Mouse (Mus musculus) hindbrain, embryonic 10.5 days (tissue): ENCODE data around the gene Cyp2s1. TPM values are rescaled to one million over a fixed set of nuclear protein-coding genes. Genes with fewer than 3 reads are reported as not detected.

Experiments
- DNase-seq: peaks from one replicate; pipeline ENCODE4 v3.0.0-alpha.2; 2017; ENCODE audit warnings: low spot score
- H3K27ac ChIP-seq: fragments of 300-500 bp; sonication (generic); 2 replicates; pipeline ENCODE4 v1.5.1; 2016; ENCODE audit warnings: mild to moderate bottlenecking, moderate library complexity
- H3K27me3 ChIP-seq: fragments of 300-500 bp; sonication (generic); 2 replicates; pipeline ENCODE4 v1.6.1; 2016; ENCODE audit warnings: mild to moderate bottlenecking; ENCODE audit not compliant: poor library complexity, insufficient read depth, severe bottlenecking
- H3K36me3 ChIP-seq: fragments of 300-500 bp; sonication (generic); 2 replicates; pipeline ENCODE4 v1.6.1; 2016; ENCODE audit warnings: mild to moderate bottlenecking, moderate library complexity
- H3K4me1 ChIP-seq: fragments of 300-500 bp; sonication (generic); replicated peaks from 2 replicates; pipeline ENCODE4 v1.6.1; 2016; ENCODE audit warnings: mild to moderate bottlenecking
- H3K4me3 ChIP-seq: fragments of 300-500 bp; sonication (generic); 2 replicates; pipeline ENCODE4 v1.5.1; 2016; ENCODE audit warnings: mild to moderate bottlenecking, moderate library complexity
- H3K9me3 ChIP-seq: fragments of 300-500 bp; sonication (generic); 2 replicates; pipeline ENCODE4 v1.6.1; 2016; ENCODE audit warnings: mild to moderate bottlenecking, moderate library complexity
- WGBS: fragments of 180-500 bp; shearing (Covaris S2); methylation state at CpG from one replicate; pipeline ENCODE4 v1.1.7; 2016; 5-methylcytosine and 5-hydroxymethylcytosine counted together
- polyA plus RNA-seq: library from polyadenylated mRNA; unstranded; fragments of >200 nt; fragmentation: Nextera tagmentation; extraction: Ambion mirVana; gene quantifications from 2 replicates; pipeline ENCODE4 v1.2.1, GENCODE M21; 2016

The Cyp2s1 gene
- polyA plus RNA-seq, 1 experiment from 2014 or later: 0.44 TPM

DNA sequence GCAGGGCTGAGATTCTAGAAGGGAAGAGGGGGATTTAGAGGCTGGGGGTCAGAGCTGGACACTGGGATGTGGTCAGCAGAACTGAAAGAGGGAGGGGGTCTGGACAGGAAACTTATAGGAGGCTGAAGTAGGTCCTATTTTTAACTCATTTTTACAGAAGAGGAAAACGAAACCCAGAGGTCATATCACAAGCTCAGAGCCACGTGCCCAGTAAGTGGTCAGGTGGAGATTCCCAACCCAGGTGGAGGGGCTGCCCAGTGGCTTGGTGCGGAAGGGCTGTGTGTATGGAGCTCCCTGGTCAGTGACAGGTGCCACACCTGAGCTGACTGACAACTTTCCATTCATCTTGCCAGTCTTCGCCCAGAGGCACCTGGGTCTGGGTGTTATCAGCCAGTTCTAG, 29.7 kb downstream of the Cyp2s1 start:
- Histone ChIP-seq H3K27me3 (peaks cover 17% of the 10 kb centered on the region; the same call in 1 of the 2 replicates), H3K9me3 (no peaks in the 10 kb centered on the region), H3K27ac (0 out of 2 replicates have a peak overlapping the region, but pooled peaks have one; percentile 86), H3K4me3 (peak overlapping the region; percentile 65; the same call in 1 of the 2 replicates), H3K36me3 (no peaks in the 10 kb centered on the region), H3K4me1 (peaks cover 32% of the 10 kb centered on the region)
- WGBS: 71% methylated on average over 4 of the region's 4 CpGs
- DNase-seq: no peak

- H3K27ac ChIP-seq: no peak overlapping the region
- H3K36me3 ChIP-seq: no peaks in the 10 kb centered on the region
- no peaks in the 10 kb centered on the region for H3K9me3 ChIP-seq
- H3K27me3 ChIP-seq: peaks cover 17% of the 10 kb centered on the region; the same call in 1 of the 2 replicates
- no peak overlapping the region for H3K4me3 ChIP-seq
- H3K4me1 ChIP-seq: peaks cover 45% of the 10 kb centered on the region
- no peak for DNase-seq
- 77% methylated on average over 4 of the region's 4 CpGs for WGBS
Observed at GRCm38 (mm10) chr7:25785752-25786151, 31.0 kb downstream of the Cyp2s1 start.

- no peak overlapping the region for H3K27ac ChIP-seq
- no peak overlapping the region for H3K4me3 ChIP-seq
- WGBS: 48% methylated on average over 1 of the region's 1 CpGs
- peaks cover 14% of the 10 kb centered on the region; the same call in 1 of the 2 replicates for H3K27me3 ChIP-seq
- no peaks in the 10 kb centered on the region for H3K36me3 ChIP-seq
- peaks cover 48% of the 10 kb centered on the region for H3K4me1 ChIP-seq
- no peaks in the 10 kb centered on the region for H3K9me3 ChIP-seq
- no peak for DNase-seq
Observed at GRCm38 (mm10) chr7:25784808-25785207, 31.9 kb downstream of the Cyp2s1 start.

GRCm38 (mm10) chr7:25783746-25784145, 33.0 kb downstream of the Cyp2s1 start:
- H3K4me3 ChIP-seq: no peak overlapping the region
- H3K27me3 ChIP-seq: peaks cover 9% of the 10 kb centered on the region; the same call in 1 of the 2 replicates
- no peak overlapping the region for H3K27ac ChIP-seq
- WGBS: 71% methylated on average over 8 of the region's 8 CpGs
- H3K36me3 ChIP-seq: no peaks in the 10 kb centered on the region
- DNase-seq: no peak
- no peaks in the 10 kb centered on the region for H3K9me3 ChIP-seq
- peaks cover 41% of the 10 kb centered on the region for H3K4me1 ChIP-seq

DNA sequence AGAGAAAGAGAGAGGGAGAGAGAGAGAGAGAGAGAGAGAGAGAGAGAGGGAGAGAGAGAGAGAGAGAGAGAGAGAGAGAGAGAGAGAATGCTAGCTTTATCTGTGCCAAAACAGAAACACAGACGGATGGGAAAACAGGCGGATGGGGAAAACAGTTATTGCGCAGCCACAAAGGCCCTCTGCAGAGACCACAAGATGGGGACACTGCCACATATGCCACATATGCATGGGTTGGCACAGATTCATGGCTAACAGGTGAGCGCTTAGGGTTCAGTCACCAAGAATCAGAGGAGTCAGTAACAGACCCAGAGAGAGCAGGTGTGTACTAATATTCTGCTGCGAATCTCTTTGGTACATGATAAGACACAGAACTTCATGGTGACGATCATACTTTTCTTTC, 34.0 kb downstream of the Cyp2s1 start:
- H3K4me3 ChIP-seq: no peak overlapping the region
- H3K36me3 ChIP-seq: peaks cover 7% of the 10 kb centered on the region; the same call in 1 of the 2 replicates
- peaks cover 9% of the 10 kb centered on the region; the same call in 1 of the 2 replicates for H3K27me3 ChIP-seq
- no peak for DNase-seq
- no peak overlapping the region for H3K27ac ChIP-seq
- peaks cover 31% of the 10 kb centered on the region for H3K4me1 ChIP-seq
- 89% methylated on average over 6 of the region's 6 CpGs for WGBS
- no peaks in the 10 kb centered on the region for H3K9me3 ChIP-seq

- peaks cover 7% of the 10 kb centered on the region; the same call in 1 of the 2 replicates for H3K27me3 ChIP-seq
- 44% methylated on average over 11 of the region's 11 CpGs for WGBS
- peaks cover 12% of the 10 kb centered on the region; the same call in 1 of the 2 replicates for H3K36me3 ChIP-seq
- H3K9me3 ChIP-seq: no peaks in the 10 kb centered on the region
- peak; percentile 17 for DNase-seq
- peaks cover 24% of the 10 kb centered on the region for H3K4me1 ChIP-seq
- peak overlapping the region; percentile 48 for H3K4me3 ChIP-seq
- peak overlapping the region; percentile 83 for H3K27ac ChIP-seq
Observed at GRCm38 (mm10) chr7:25781937-25782610, 34.6 kb downstream of the Cyp2s1 start.

- Histone ChIP-seq H3K36me3 (peaks cover 14% of the 10 kb centered on the region; the same call in 1 of the 2 replicates), H3K27me3 (0 out of 2 replicates have a peak, but pooled peaks cover 2% of the 10 kb centered on the region), H3K4me3 (peak overlapping the region; percentile 48), H3K4me1 (peaks cover 23% of the 10 kb centered on the region), H3K9me3 (no peaks in the 10 kb centered on the region), H3K27ac (peak overlapping the region; percentile 83)
- WGBS: 10% methylated on average over 33 of the region's 33 CpGs
- peak; percentile 23 for DNase-seq
Observed at GRCm38 (mm10) chr7:25781321-25781936, 35.3 kb downstream of the Cyp2s1 start.

GRCm38 (mm10) chr7:25780753-25781152, 36.0 kb downstream of the Cyp2s1 start:
- Histone ChIP-seq H3K36me3 (peaks cover 14% of the 10 kb centered on the region; the same call in 1 of the 2 replicates), H3K4me3 (no peak overlapping the region), H3K27me3 (0 out of 2 replicates have a peak, but pooled peaks cover 2% of the 10 kb centered on the region), H3K27ac (no peak overlapping the region), H3K9me3 (no peaks in the 10 kb centered on the region), H3K4me1 (peaks cover 23% of the 10 kb centered on the region)
- 55% methylated on average over 4 of the region's 4 CpGs for WGBS
- no peak for DNase-seq

DNA sequence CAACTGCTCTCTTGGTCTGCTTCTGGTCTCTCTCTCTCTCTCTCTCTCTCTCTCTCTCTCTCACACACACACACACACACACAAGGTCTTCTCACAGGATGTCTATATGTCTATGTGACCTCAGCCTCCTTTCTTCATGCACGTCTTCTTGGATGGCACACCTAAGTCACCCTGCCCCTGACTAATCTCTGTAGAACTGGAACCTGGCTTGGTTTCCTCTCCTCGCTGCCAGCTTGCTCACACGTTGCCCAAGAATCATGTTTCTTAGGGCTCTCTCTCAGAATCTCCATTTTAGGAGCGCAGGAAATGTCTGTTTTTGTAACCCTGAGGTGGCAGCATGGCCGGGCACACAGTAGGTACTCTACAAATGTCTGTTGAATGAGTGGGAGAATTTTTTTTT, 36.7 kb downstream of the Cyp2s1 start:
- peaks cover 22% of the 10 kb centered on the region for H3K4me1 ChIP-seq
- no peak overlapping the region for H3K27ac ChIP-seq
- H3K9me3 ChIP-seq: no peaks in the 10 kb centered on the region
- H3K4me3 ChIP-seq: no peak overlapping the region
- no peak for DNase-seq
- no peaks in the 10 kb centered on the region for H3K27me3 ChIP-seq
- peaks cover 14% of the 10 kb centered on the region; the same call in 1 of the 2 replicates for H3K36me3 ChIP-seq
- WGBS: 87% methylated on average over 5 of the region's 5 CpGs

DNA sequence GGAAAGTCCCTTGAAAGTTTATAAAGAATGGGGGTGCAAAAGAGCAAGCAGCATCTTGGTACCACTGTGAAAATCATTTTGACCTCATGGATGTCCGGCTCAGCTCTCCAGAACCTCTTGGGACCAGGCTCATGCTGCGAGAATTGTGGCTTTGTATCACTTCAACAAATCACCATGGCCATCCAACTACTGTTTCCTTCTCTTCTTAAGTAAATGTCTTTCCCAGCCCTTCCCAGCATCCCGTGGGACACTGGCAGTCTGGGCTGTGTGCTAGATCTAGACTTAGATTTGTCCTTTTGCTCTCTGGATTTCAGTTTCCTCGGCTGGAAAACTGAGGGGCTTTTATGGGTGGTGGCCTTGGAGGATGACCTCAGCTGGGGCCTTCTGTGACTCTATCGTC, 48.5 kb downstream of the Cyp2s1 start:
- Histone ChIP-seq H3K27ac (no peak overlapping the region), H3K27me3 (no peaks in the 10 kb centered on the region), H3K4me1 (peaks cover 8% of the 10 kb centered on the region; the same call in 1 of the 2 replicates), H3K9me3 (no peaks in the 10 kb centered on the region), H3K4me3 (no peak overlapping the region), H3K36me3 (peaks cover 26% of the 10 kb centered on the region)
- no peak for DNase-seq
- WGBS: 89% methylated on average over 5 of the region's 5 CpGs

- DNase-seq: no peak
- Histone ChIP-seq H3K36me3 (peaks cover 22% of the 10 kb centered on the region), H3K4me1 (peaks cover 8% of the 10 kb centered on the region; the same call in 1 of the 2 replicates), H3K9me3 (no peaks in the 10 kb centered on the region), H3K27me3 (no peaks in the 10 kb centered on the region), H3K4me3 (no peak overlapping the region), H3K27ac (no peak overlapping the region)
- 88% methylated on average over 6 of the region's 6 CpGs for WGBS
Observed at GRCm38 (mm10) chr7:25766108-25766507, 50.6 kb downstream of the Cyp2s1 start.

- peaks cover 29% of the 10 kb centered on the region for H3K36me3 ChIP-seq
- DNase-seq: peak; percentile 12
Observed at GRCm38 (mm10) chr7:25764221-25764620, 52.5 kb downstream of the Cyp2s1 start.

GRCm38 (mm10) chr7:25763678-25764077, 53.0 kb downstream of the Cyp2s1 start:
- peak overlapping the region; percentile 56 for H3K27ac ChIP-seq
- DNase-seq: no peak
- WGBS: 80% methylated on average over 11 of the region's 11 CpGs
- peaks cover 29% of the 10 kb centered on the region for H3K36me3 ChIP-seq
- no peaks in the 10 kb centered on the region for H3K9me3 ChIP-seq
- no peak overlapping the region for H3K4me3 ChIP-seq
- H3K27me3 ChIP-seq: no peaks in the 10 kb centered on the region
- peaks cover 8% of the 10 kb centered on the region; the same call in 1 of the 2 replicates for H3K4me1 ChIP-seq

More at GRCm38 (mm10) chr7:25764221-25764620, 52.5 kb downstream of the Cyp2s1 start:
- peaks cover 8% of the 10 kb centered on the region; the same call in 1 of the 2 replicates for H3K4me1 ChIP-seq
- WGBS: 61% methylated on average over 5 of the region's 5 CpGs
- H3K4me3 ChIP-seq: no peak overlapping the region
- H3K27ac ChIP-seq: peak overlapping the region; percentile 56
- H3K9me3 ChIP-seq: no peaks in the 10 kb centered on the region
- H3K27me3 ChIP-seq: no peaks in the 10 kb centered on the region
